Mouse (Mus musculus) heart, adult 9 months (tissue): ENCODE measurements around the gene Rgs3.

ENCODE experiments used
- DNase-seq, 2 experiments: peaks; one replicate each; pipeline ENCODE4 v3.0.0; 2022; ENCODE audit warnings: low spot score in 2 of 2

Gene Rgs3

DNA sequence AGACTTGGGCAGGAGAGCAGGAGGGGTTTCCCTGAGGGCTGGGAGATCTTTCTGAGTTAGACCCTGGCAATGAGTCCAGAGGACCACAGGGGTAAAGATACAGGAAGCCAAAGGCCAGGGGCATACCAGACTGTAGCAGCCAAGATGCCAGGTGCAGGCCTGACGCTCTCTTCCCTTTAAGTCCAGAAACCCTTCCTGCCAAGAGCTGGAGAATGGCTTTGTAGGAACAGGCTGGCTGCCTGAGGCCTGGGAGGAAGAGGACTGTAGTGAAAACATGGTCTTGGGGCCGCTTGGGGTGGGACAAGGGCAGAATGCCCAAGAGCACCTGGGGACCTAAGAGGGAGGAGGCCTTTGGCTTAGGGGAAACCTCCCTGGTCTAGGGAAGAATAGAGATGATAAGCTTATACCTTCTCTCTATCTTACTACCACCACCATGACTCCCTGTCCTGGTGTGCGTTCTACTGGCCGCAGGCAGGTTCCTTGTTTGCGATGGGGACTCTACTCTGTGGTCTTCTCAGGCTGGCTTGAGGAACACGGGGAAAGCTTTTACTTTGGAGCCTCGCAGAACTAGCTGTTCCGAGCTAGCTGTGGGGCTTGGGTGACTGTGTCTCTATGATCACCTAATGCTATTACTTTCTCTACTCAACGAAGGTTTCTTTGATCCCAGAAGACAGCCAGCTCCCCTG lies 46.4 kb downstream of the Rgs3 start:
- no peak for DNase-seq

DNA sequence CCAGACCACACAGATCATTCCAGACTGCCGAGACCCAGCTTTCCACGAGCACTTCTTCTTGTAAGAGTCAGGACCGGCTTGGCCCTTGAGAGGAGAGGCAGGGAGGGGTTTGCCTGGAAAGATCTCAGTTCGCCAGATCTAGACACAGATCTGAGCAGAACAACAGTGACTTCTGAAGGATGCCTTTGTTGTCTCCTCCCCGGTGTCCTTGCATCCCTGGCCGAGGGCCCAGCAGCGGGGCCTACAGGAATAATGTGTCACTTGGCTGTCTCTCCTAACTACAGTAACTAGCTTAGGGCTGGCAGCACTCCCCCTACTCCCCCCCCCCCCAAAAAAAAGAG lies 46.9 kb downstream of the Rgs3 start:
- no peak for DNase-seq

DNA sequence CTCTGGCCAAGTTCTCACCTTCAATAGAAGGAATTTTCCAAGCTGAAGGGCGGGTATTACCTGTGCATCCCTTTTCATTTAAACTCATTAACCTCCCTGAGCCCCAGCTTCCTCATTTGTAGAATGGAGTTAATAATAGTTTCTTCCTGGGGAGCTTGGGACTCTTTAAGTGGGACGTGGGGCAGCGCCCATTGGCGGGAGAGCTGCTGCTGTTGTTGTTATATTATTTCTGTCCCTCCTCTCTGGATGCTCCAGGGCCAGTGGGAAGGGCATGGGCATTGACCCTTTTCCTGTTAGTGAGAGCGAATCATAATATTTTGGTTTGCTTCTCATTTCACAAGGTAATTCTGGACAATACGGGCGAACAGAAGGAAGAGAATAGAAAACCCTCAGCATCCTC lies 47.3 kb downstream of the Rgs3 start:
- DNase-seq, result no peak

- DNase-seq, result no peak
Measured at GRCm38 (mm10) chr4:62607345-62607744, 47.7 kb downstream of the Rgs3 start.

- no peak for DNase-seq
Measured at GRCm38 (mm10) chr4:62607805-62608204, 48.2 kb downstream of the Rgs3 start.

DNA sequence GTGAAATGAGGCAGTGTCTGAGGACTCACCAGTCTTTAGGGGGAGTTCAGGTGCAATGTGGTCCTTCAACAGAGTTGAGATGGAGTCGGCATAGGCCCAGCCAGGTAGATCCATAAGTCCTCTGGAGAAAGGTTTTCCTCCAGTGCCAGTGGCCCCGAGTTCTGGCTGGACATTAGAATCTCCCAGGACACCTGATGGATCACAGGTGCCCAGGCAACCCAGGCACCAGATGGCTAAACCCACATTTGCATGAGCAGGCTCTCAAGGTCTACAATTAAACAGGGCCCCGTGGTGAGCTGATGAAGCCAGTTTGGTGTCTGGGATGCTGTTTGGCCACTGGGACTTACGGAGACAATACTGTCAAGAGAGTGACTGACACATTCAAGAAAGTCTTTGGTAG lies 49.7 kb downstream of the Rgs3 start:
- no peak for DNase-seq

GRCm38 (mm10) chr4:62610142-62610675 lies 50.6 kb downstream of the Rgs3 start:
- peak in 1 of 2 experiments; percentile 56 for DNase-seq

- DNase-seq, result no peak
Measured at GRCm38 (mm10) chr4:62612601-62613501, 53.2 kb downstream of the Rgs3 start.

- DNase-seq, result no peak
Measured at GRCm38 (mm10) chr4:62613646-62614365, 54.2 kb downstream of the Rgs3 start.

- DNase-seq, result peak in 1 of 2 experiments; percentile 3
Measured at GRCm38 (mm10) chr4:62617856-62618440, 58.3 kb downstream of the Rgs3 start.

- peak; percentile 80 to 90 for DNase-seq
Measured at GRCm38 (mm10) chr4:62619232-62619964, 59.8 kb downstream of the Rgs3 start.

- DNase-seq, result no peak
Measured at GRCm38 (mm10) chr4:62619965-62620244, 60.3 kb downstream of the Rgs3 start.

DNA sequence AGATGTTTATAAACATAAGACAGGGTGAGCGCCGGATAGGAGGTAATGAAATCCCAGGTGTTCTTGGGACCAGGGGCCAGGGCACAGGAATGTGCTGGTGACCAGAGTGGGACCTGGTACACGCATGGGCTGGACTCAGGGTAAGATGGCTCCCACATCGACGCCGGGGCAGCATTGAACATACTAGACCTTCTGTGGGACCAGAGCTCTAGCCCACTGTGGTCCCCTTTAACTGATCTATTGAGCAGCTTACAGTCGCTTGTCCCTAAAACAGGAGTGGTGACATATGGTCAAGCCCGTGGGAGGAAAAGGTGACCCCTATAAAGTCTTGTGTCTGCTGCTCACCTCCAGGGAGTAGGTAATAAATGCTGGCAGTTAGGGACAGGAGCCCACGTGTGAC lies 61.5 kb downstream of the Rgs3 start:
- no peak for DNase-seq

DNA sequence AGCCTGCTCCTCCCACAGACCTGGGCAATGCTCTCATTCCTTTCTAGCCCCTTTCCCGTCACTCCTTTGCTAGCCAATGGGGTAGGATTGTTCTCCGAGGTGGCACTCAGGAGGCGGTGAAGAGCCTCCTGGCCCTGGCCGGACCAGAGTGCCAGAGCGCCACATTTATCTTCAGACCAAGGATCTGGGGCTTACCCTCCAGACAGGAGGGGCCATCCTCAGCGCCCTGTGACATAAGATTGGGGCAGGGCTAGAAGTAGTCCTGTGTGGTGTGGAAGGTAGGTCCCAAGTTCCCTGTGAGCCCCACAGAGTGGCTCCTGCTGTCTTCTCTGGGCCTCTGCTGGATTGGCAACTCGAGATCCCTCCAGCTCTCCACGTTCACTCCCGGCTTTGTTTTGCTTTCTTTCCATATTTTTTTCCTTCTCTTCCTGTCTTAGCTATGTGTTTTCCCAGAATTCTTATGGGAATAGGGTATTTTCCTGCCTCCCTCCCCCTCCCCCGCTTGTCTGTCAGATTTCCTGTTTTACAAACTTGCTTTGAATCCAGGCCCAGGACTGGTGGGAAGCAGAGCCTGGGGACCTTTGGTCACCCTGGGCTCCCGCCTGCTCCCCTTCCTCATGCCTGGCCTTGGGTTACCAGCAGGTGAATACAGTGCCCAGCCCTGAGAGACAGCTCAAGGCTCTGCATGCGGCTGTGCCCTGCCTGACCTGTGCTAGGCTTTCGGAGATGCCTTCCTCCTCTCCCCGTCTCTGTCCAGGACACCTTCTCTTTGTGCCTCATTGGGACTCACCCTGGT lies 62.4 kb downstream of the Rgs3 start:
- DNase-seq, result peak in 1 of 2 experiments; percentile 70

DNA sequence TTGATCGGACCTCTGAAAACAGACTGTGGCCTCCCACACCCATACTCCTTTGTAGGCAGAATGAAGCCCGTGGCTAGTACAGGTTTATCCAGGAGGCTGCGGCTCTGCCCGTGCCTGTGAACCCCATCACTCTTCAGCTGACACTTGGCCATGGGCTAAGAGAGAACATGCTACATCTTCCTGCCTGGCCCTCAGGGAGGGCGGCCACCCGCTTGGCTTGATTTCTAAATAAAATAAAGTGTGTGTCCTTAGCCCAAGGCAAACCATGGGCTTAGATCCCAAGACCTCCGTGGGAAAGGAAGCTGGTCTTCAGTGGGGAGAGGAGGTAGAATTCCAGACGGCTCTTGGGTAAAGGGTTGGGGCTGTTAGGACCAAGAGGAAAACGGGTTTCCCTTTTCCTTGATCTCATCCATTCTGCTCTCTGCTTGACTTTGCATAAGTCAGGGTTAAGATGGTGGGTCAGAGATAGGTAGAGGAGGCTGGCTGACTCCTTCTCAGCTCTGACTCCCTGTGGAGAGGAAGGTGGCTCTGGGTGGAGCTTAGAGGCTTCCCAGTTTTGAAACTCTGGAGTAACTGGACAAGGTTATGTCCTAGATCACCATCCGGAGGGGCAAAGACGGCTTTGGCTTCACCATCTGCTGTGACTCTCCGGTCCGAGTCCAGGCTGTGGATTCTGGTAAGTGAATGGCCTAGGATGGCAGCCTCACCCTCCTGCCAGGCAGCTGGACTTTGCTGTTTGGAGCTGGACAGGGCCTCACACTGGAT lies 63.8 kb downstream of the Rgs3 start:
- no peak for DNase-seq

- DNase-seq, result peak; percentile 75 to 78
Measured at GRCm38 (mm10) chr4:62624679-62625450, 65.2 kb downstream of the Rgs3 start.

DNA sequence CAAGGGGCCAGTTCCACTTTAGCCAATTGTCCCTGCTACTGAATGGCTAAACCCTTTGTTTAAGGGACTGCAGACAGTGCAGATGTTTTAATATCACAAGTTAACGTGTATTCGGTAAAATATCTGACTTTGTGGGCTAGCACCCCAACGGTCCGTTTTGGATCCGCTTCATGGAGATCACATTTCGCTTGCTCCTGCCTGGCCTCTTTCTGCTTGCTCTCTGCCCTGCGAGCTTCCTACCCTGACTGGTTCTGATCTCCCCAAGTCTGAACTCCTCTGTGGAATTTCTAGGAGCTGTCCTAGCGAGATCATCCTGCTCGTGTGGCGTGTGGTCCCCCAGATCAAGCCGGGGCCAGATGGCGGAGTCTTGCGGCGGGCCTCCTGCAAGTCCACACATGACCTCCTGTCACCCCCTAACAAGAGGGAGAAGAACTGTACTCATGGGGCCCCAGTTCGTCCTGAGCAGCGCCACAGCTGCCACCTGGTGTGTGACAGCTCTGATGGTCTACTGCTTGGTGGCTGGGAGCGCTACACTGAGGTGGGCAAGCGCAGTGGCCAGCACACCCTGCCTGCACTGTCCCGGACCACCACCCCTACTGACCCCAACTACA lies 65.9 kb downstream of the Rgs3 start:
- DNase-seq, result no peak

DNA sequence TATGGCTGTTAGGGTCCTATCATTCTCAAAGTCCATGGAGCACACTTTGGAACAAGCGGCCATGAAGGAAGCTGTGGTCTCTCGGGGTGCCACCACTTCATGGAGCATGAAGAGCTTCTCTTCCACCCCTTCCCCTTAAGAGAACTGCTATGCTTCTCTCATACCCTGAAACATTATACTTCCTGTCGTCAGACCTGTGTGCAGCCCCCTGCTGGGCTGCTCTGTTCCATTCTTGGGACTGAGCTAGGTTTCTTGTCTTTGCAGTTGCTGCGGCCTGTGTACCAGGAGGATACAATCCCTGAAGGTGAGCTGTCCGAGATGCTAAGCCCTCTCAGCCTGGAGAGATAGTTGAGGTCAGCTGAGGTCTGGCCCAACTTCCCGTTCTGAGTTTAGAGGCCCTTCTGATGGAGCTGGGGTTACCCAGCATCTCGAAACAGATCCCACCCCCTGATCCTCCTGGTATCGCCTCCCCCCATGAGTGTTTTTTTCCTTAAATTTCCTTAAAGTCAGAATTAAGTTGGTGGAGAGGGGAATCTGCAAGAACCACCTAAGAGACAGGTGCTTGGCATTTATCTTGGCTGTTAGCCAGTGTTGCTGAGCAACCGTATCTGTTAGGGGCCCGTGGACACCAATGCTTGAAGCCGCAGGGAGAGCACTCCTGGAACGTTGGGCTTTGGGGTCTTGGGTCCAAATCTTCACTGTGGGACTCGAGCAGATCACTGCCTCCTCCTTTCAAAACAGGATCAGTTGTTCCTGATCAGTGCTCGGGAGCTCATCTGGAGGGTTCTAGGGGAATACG lies 66.8 kb downstream of the Rgs3 start:
- DNase-seq, result no peak
